Mouse (Mus musculus) spleen, embryonic (tissue): ENCODE data around the gene Kctd13.

Experiments
- CTCF ChIA-PET: fragments of 350-600 bp; sonication (Branson Sonifier 250); formaldehyde crosslinking; loops from one replicate; lab custom pipeline; 2022; lab: Charles Lee

Gene Kctd13

DNA sequence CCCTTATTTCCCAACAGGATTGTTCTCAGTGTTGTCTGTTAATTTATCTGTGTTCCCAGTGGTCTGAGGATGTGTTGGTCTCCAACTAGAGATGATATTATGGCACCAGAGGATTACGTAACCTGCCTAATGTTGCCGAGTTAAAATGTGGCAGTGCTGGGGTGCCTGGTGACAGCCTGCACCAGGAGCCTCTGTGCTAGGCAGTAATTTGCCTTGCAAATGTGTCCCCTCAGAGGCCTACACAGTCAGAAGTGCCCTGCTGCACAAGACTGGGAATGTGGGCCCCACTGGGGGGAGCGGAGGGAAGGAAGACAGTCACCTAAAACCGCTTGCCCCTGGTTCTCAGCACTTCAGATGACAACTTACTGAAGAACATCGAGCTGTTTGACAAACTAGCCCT lies 13.1 kb downstream of the Kctd13 start:
- CTCF ChIA-PET, result no interaction called here

GRCm38 (mm10) chr7:126946530-126946929 lies 17.9 kb downstream of the Kctd13 start:
- CTCF ChIA-PET, result no interaction called here

- CTCF ChIA-PET, result no interaction called here
Observed at GRCm38 (mm10) chr7:126948626-126949025, 19.9 kb downstream of the Kctd13 start.

DNA sequence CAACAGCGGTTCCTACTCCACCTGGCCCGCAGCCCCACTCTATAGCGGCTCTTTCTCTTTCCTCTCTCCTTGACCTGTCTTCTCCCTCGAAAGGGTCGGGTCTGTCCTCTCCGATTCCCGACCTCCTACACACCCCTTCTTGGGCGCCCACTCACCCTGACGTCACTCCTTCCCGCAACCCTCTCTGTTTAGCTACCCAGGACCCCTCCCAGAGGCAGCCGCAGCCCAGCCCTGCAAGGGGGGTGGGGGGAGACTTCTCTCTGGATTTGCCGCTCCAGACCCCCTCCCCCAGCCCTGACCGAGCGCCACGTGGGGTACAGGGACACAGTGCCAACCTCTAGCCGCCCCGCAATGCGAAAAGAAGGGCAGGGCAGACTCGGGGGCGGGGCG lies 20.7 kb downstream of the Kctd13 start, which contains the start of gene Asphd1:
Gene Asphd1, minus strand, starts transcription at position 180 of the 390 bp plus-strand sequence.
- CTCF ChIA-PET, result interaction anchor here (0.6 kb wide), 1 partner anchor 126 kb away, joined by 4 read pairs; no protein-coding TSS in a partner anchor

GRCm38 (mm10) chr7:126949793-126950646 lies 21.3 kb downstream of the Kctd13 start, which contains the start of gene Sez6l2:
Sez6l2 (plus strand) TSS chr7:126950563.
- CTCF ChIA-PET, result interaction anchor here (0.6 kb wide), 1 partner anchor 127 kb away, joined by 4 read pairs; no protein-coding TSS in a partner anchor

- CTCF ChIA-PET, result no interaction called here
Observed at GRCm38 (mm10) chr7:126950647-126951615, 22.3 kb downstream of the Kctd13 start.

DNA sequence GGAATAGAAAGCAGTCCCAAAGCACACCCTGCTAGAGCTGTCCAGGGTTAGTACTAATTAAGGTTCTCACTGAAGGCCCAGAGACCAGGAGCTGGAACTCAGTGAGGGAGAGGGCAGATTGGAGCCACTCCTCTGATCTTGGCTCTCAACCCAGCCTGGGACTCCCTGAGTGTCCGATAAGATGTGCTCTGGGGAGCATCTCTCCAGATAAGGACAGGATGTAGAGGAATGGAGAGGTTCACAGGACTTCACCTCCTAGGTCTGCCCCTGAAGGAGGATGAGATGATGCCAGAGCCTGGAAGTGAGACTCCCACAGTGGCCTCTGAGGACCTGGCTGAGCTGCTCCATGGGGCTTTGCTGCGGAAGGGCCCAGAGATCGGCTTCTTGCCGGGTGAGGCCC lies 23.1 kb downstream of the Kctd13 start:
- CTCF ChIA-PET, result no interaction called here

DNA sequence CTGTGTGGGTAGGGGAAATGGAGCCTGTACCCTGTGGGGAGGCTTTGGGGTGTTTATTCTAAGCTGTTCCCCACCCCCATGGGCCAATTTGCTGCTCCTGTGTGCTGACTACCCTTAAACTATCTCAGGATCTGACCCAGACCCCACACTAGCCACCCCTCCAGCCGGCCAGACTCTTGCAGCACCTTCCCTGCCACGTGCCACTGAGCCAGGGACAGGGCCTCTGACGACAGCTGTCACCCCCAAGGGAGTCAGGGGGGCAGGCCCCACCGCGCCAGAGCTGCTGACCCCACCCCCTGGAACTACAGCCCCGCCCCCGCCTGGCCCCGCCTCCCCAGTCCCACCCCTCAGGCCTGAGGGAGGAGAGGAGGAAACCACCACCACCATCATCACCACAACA lies 24.0 kb downstream of the Kctd13 start:
- CTCF ChIA-PET, result no interaction called here

DNA sequence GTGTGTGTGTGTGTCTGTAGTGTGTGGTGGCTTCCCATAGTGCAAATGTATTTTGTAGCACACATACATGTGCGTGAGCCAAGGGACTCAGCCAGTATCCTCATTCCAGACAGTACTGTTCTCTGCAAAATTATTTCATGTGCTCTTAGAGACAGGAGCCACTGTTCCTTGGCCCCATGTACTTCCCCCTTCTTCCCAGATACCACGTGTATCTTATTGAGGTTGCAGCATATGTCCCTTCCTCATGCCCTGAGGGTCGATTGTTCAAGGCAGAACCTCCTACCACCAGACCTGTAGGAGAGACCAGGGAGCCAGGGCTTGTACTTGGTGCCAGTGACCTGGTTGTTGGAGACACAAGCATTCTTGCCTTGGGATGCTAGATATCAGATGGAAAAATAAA lies 26.4 kb downstream of the Kctd13 start:
- CTCF ChIA-PET, result no interaction called here

DNA sequence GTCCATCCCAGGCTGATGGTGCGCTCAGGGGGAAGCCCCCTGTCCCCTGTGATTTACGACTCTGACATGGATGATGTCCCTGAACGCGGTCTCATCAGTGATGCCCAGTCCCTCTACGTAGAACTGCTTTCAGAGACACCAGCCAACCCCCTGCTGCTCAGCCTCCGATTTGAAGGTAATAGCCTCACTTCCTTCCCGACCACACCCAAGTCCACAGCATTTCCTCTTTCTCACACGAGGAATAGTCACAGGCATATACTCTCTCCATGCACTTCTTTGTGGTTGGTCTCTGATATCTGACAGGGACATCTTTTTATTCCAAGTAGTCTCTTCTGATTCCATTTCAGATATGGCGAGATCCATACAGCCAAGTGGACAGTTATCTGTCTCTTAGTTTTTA lies 31.1 kb downstream of the Kctd13 start:
- CTCF ChIA-PET, result interaction anchor here (0.6 kb wide), 2 partner anchors 134 to 461 kb away, joined by 3 to 5 read pairs; no protein-coding TSS in a partner anchor

DNA sequence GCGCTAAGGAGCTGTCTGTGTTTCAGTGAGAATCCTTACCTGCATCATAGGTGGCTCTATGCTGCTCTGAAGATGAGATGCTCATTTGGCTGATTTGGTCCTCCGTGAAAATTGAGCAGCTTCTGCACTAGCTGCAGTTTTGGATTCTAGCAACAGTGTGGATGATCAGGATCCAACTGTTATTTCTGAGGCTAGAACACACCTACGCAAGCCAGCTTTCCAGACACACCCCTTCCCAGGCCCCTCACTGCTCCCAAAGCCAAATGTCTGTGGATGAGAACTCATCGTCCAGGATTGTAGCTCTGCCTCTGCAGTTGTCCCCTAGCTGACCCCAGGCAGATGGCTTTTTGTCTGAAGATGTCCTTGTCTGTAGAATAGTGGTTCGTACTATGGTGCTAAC lies 32.4 kb downstream of the Kctd13 start:
- CTCF ChIA-PET, result no interaction called here

GRCm38 (mm10) chr7:126961965-126962364 lies 33.3 kb downstream of the Kctd13 start:
- CTCF ChIA-PET, result interaction anchor here (1.0 kb wide), 1 partner anchor 50 kb away, joined by 7 read pairs; no protein-coding TSS in a partner anchor

DNA sequence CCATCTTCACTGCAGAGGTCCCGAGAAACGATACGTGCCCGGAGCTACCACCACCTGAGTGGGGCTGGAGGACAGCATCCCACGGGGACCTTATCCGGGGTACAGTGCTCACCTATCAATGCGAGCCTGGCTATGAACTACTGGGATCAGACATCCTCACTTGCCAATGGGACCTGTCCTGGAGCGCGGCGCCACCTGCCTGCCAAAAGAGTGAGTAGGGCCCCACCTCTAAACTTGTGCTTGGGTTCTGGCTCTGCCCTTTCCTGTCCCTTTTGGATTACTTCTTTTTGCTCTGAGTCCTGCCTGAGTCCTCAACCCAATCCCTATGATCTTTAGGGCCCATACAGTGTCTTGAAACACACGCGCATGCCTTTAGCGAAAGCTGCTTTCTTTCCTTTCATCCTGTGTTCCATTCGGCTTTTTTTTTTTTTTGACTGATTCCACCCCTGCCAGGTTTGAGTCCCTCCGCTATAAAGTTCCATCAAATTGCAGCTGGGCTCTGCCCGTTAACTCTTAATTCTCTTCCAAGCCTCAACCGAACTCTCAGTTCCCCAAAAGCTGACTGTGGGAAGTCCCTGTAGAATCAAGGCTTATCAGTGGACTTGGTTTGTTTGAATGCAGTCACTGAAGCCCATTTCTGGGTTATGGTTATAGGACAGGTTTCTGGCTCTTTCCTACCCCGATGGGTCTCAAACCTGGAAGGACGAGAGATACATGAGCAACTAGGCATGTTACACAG lies 35.0 kb downstream of the Kctd13 start:
- CTCF ChIA-PET, result interaction anchor here (0.6 kb wide), 2 partner anchors 20 to 149 kb away, joined by 3 to 5 read pairs; no protein-coding TSS in a partner anchor

DNA sequence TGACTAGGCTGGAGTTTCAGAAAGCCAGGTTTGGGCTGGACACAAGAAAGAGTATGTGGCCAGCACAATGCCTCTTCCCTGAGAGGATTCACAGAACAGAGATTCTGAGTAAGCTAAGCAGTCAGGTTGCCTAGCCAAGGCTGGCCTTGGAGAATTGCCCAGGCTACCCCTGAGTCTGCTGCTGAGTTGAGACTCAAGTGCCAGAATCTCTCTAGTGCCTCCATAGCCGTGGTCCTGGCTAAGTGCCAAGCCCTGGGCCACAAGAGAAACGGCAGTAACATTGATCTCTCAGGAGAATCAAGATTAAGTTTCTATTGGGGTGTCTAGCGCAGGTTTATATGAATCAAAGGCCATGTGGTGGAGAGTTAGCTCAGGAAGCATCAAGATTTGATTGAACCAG lies 36.9 kb downstream of the Kctd13 start:
- CTCF ChIA-PET, result interaction anchor here (0.8 kb wide), 1 partner anchor 306 kb away, joined by 3 read pairs; no protein-coding TSS in a partner anchor

- CTCF ChIA-PET, result no interaction called here
Observed at GRCm38 (mm10) chr7:126967361-126967760, 38.7 kb downstream of the Kctd13 start.

DNA sequence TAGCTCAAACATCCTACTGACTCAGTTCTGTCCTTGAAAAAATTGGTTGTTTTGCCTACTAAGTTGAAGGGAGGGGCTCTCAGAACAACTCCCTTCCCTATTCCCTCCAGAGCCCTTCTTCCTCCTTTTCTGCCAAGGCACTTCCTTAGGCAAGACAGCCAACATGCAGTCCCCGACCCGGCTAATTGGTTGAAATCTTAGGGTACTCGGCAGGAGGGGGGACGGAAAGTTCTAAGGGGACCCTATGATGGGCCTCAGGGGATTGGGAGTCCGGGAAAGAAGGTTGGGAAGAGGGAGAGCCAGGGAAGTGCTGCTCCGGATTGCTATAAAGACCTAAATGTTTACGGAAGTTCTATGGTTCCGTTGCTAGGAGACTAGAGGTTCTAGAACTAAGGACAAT lies 46.8 kb downstream of the Kctd13 start:
- CTCF ChIA-PET, result no interaction called here

DNA sequence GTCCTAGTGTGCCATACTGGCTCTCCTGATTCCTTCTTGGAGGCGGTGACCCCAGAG lies 47.0 kb downstream of the Kctd13 start, which contains the start of gene Cdipt:
Gene Cdipt, plus strand, starts transcription at position 22 of the 57 bp plus-strand sequence.
- CTCF ChIA-PET, result no interaction called here

GRCm38 (mm10) chr7:126975950-126976866 lies 47.5 kb downstream of the Kctd13 start, which contains the start of gene Cdiptos:
Cdiptos (minus strand) TSS chr7:126976098.
- CTCF ChIA-PET, result no interaction called here

DNA sequence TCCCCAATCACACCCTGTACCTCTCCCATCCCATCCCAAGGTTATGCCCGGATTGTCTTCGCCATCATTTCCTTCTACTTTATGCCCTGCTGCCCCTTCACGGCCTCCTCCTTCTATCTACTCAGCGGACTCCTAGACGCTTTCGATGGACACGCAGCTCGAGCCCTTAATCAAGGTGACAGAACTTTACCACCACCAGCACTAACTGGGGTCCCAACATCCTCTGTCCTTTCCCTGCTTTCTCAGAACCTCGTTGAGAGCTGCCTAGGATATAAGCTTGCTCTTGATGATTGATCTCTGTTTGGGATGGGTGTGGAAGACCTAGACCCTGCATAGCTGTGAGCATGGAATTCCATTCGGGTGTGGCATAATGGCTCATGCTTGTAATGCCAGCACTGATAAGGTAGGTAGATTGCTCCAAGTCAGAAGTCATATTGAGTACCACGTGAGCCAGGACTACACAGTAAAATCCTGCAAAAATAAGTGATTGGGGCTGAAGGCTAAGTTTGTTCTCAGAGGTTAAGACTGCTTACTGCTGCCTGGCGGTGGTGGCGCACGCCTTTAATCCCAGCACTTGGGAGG lies 48.3 kb downstream of the Kctd13 start:
- CTCF ChIA-PET, result no interaction called here

- CTCF ChIA-PET, result no interaction called here
Observed at GRCm38 (mm10) chr7:126978841-126979240, 50.2 kb downstream of the Kctd13 start.
